Mouse (Mus musculus): ENCODE data around the gene Mettl8. TPM values are rescaled to one million over a fixed set of nuclear protein-coding genes. Genes with fewer than 3 reads are reported as not detected.
A peak's percentile ranks its signal among the peaks of the same experiment; 100 is the strongest.

Mettl8 gene
- polyA plus RNA-seq, 1 experiment from 2014 or later: 20.6 TPM

DNA sequence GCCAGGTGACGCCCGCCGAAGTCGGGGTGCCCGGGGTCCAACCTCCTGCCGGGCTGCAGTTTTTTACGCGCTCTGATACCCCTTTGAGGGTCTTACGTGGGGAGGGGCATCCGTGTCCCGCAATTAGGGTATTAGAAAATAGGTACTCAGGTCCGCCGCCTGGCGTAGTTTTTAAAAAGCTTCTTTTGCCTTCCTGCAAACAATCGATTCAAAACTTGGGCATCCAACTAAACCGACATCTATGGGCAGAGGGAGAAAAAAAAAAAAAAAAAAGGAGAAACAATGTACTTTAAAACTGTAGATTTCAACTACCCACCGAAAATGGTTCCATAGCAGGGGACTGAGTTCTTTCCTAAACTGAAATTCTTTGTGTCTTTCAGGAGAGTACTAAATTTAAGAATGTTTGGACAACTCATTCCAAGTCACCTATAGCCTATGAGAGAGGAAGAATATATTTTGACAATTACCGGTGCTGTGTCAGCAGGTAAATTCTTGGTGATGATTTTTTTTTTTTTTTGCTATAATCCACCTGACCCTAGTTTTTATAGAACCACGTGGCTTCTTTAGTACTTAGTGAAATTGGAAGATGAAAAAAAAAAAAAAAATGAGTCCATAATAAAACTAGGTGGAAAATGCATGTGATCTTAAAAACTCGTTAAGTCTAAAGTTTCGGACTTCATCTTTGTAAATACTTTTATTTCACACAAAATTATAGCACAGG lies 892 bp upstream of the Mettl8 start:
- DNase-seq (ENCODE audit: extremely low spot score, low spot score): no peak
- no peaks in the 10 kb centered on the region for H3K27me3 ChIP-seq (ENCODE audit: poor library complexity, severe bottlenecking)
- 13% methylated on average over 21 of the region's 21 CpGs for WGBS
- peaks cover 15% of the 10 kb centered on the region for H3K4me1 ChIP-seq
- H3K36me3 ChIP-seq (replicated peaks): peaks cover 27% of the 10 kb centered on the region
- H3K4me3 ChIP-seq: peak overlapping the region; percentile 73
- H3K9me3 ChIP-seq: no peaks in the 10 kb centered on the region
- H3K27ac ChIP-seq: peak overlapping the region; percentile 93

DNA sequence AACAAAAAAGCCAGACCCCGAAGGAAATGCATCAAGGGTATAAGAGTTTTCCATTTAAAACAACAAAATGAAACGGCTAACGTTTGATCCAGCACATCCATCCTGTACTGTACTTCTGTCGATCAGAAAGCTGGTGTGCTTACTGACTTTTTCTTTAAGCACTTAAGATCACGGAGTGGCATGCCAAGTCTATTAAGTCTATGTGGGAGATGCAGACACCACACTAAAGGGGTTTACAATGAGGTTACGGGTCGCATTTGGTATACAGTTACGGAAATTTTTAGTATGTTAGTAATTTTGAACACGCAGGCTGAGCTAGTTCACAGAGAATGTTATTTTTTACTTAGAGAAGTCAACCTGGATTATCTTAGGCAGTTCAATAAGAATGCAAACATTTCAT lies 667 bp downstream of the Mettl8 start:
- H3K9me3 ChIP-seq: no peaks in the 10 kb centered on the region
- peaks cover 15% of the 10 kb centered on the region for H3K4me1 ChIP-seq
- no peak for DNase-seq (ENCODE audit: extremely low spot score, low spot score)
- H3K27me3 ChIP-seq (ENCODE audit: poor library complexity, severe bottlenecking): no peaks in the 10 kb centered on the region
- H3K27ac ChIP-seq: peak overlapping the region; percentile 93; the same call in 1 of the 2 replicates
- peak overlapping the region; percentile 73 for H3K4me3 ChIP-seq
- peaks cover 17% of the 10 kb centered on the region for H3K36me3 ChIP-seq (replicated peaks)
- 59% methylated on average over 9 of the region's 9 CpGs for WGBS

DNA sequence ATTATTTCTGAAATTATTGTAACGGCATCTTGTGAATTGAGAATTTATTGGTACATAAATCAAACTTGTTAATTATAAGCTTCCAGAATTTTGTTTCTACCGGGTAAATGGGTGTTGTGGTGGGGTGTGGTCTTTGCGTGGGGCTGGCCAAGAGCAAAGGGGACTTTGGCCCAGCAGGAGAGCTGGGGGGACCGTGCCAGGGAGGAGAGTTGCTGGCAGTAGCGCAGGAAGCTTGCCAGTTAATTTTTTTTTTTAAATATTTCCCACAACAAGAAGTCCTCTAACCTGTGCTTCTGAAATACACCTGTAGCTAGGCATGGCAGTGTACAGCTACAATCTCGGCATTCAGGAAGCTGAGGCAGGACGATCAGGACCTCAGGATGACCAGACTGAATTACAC lies 4.9 kb downstream of the Mettl8 start:
- Histone ChIP-seq H3K9me3 (no peaks in the 10 kb centered on the region), H3K36me3 (replicated peaks) (no peaks in the 10 kb centered on the region), H3K27ac (no peak overlapping the region), H3K4me3 (no peak overlapping the region), H3K27me3 (ENCODE audit: poor library complexity, severe bottlenecking) (no peaks in the 10 kb centered on the region), H3K4me1 (peaks cover 15% of the 10 kb centered on the region)
- WGBS: 92% methylated on average over 7 of the region's 7 CpGs
- no peak for DNase-seq (ENCODE audit: extremely low spot score, low spot score)

DNA sequence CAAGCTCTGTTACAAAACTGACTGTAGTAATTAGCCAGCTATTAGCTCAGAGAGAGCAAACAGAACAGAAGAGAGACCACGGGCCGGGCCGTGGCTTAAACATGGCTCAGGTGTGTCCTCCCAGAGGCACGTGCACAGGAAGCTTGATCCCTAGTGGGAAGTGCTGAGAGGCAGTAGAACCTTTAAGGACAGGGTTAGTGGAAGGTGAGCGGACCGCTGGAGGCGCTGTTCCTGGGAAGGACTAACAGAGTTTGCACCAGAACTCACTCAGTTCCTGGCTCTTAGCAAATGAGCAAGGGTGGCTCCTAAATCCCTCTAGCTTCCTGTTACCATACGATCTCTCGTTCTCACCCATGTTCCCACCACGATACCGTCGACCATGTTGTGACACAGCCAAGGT lies 6.5 kb downstream of the Mettl8 start:
- DNase-seq (ENCODE audit: extremely low spot score, low spot score): no peak
- Histone ChIP-seq H3K27ac (no peak overlapping the region), H3K9me3 (no peaks in the 10 kb centered on the region), H3K36me3 (replicated peaks) (no peaks in the 10 kb centered on the region), H3K4me3 (no peak overlapping the region), H3K4me1 (peaks cover 5% of the 10 kb centered on the region), H3K27me3 (ENCODE audit: poor library complexity, severe bottlenecking) (no peaks in the 10 kb centered on the region)
- WGBS: 77% methylated on average over 12 of the region's 12 CpGs

DNA sequence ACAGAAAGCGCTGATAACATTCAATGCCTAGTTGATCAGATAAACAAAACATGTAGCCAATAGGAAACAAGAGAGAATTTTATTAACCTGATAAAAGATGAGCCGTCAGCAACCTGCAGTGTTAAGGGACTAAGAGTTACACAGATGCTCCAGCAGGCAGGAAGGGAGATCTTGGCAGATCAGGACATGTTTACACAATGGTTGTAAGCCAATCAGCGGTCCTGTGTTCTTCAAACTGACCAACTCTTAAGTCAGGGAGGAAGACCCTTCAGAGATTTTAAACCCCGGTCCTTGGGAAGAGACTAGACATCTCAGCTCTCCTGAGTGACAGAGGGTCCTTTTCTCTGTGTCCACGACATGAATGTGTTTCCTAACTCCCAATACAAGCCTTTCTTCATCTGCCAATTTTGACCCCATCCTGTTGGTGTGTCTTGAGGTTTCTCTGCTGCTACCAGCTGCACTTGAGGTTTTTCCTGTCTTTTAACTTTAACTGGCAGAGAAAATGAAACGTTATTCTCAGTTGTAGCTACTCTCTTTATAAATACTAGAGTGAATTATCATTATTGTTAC lies 8.5 kb downstream of the Mettl8 start:
- WGBS: 83% methylated on average over 6 of the region's 6 CpGs
- H3K4me3 ChIP-seq: no peak overlapping the region
- no peak for DNase-seq (ENCODE audit: extremely low spot score, low spot score)
- no peak overlapping the region for H3K27ac ChIP-seq
- H3K27me3 ChIP-seq (ENCODE audit: poor library complexity, severe bottlenecking): no peaks in the 10 kb centered on the region
- H3K4me1 ChIP-seq: peaks cover 6% of the 10 kb centered on the region
- no peaks in the 10 kb centered on the region for H3K9me3 ChIP-seq
- H3K36me3 ChIP-seq (replicated peaks): no peaks in the 10 kb centered on the region

DNA sequence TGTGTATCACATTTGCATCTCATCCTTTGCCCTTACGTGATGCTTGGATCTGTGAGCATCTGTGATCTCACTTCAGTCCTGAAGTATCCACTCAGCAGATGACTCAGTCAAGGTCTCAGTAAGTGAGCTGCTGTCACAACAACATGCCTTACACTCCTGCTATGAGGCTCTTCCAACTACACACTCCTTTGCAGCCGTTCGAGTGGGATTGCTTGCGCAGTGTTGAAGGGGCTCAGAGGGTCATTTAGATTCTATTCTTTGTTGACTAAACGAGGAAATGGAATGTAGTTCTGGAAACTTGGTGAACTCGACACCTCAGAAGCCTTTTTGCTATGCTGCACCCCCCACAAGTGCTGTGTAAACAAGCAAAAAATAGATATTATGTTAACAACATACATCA lies 9.2 kb downstream of the Mettl8 start:
- no peaks in the 10 kb centered on the region for H3K36me3 ChIP-seq (replicated peaks)
- no peaks in the 10 kb centered on the region for H3K9me3 ChIP-seq
- H3K4me1 ChIP-seq: peaks cover 9% of the 10 kb centered on the region
- no peak overlapping the region for H3K27ac ChIP-seq
- no peak overlapping the region for H3K4me3 ChIP-seq
- H3K27me3 ChIP-seq (ENCODE audit: poor library complexity, severe bottlenecking): no peaks in the 10 kb centered on the region
- WGBS: 86% methylated on average over 6 of the region's 6 CpGs
- DNase-seq (ENCODE audit: extremely low spot score, low spot score): no peak

DNA sequence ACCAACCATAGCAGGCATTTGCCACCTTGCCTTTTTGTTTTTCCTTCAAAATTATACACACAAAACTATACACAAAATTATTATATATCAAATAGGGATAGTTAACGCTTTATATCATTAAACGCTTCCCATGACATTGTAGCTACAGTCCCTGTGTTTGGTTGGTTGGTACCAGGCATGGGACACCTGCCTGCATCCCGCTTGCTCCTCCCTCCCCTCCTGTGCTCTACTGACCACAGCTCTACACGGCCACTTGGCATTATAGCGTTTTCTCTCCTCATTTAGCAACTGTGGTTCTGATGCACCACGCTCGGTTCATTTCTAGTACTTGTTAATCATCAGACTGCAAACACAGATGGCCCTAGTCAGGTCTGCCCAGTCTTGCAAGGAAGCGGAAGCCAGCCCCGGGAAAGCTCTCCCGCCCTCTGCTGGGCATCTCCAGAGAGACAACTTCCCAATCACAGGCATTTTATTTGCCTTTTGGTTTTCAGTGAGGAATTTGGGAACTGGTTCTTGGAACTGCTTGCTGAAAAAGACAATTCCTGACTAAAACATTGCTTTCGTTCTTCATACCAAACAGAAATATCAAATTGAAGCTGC lies 15.8 kb downstream of the Mettl8 start:
- peak; percentile 66 for DNase-seq (ENCODE audit: extremely low spot score, low spot score)
- H3K4me1 ChIP-seq: peaks cover 13% of the 10 kb centered on the region
- 58% methylated on average over 11 of the region's 11 CpGs for WGBS
- H3K27me3 ChIP-seq (ENCODE audit: poor library complexity, severe bottlenecking): no peaks in the 10 kb centered on the region
- H3K9me3 ChIP-seq: no peaks in the 10 kb centered on the region
- no peak overlapping the region for H3K27ac ChIP-seq
- H3K4me3 ChIP-seq: no peak overlapping the region
- H3K36me3 ChIP-seq (replicated peaks): no peaks in the 10 kb centered on the region

DNA sequence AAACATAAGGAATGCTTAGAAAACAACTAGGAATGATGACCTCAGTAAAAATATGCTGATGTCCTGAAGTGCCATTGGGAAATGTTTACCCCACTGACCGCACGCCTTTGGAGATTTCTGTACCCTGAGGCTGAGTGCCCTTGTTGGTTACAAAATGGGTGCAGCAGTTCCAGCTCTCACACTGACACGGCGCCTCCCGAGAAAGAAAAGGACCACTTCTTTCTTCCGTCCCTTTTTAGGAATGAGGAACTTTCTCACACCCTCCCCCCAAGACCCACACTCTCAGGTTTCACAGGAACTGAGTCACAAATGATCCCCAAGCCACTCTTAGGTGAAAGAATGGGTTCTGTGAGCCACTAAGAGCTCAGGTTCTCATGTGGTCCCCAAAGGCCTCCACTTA lies 17.9 kb downstream of the Mettl8 start:
- no peak overlapping the region for H3K4me3 ChIP-seq
- H3K36me3 ChIP-seq (replicated peaks): no peaks in the 10 kb centered on the region
- H3K4me1 ChIP-seq: peaks cover 22% of the 10 kb centered on the region
- H3K27me3 ChIP-seq (ENCODE audit: poor library complexity, severe bottlenecking): no peaks in the 10 kb centered on the region
- no peak for DNase-seq (ENCODE audit: extremely low spot score, low spot score)
- WGBS: 86% methylated on average over 6 of the region's 6 CpGs
- H3K9me3 ChIP-seq: no peaks in the 10 kb centered on the region
- no peak overlapping the region for H3K27ac ChIP-seq

DNA sequence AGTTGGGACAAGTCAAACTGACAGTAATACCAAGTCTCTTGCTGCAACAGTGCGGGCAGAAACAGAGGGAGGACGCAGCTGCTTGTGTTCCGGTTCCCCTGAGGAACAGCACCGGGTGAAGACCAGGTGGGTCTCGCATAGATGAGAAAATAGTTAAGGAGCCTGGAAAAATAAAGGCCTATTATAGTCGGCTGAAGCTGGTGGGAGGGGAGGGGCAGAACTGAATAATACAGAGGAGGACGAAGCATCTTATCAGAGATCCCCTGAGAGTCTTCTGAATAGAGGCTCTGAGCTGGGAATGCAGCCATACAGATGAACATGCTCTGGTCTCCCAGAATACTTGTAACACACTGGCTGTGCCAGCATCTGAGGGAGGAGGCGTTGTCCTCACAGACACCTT lies 21.4 kb downstream of the Mettl8 start:
- peak overlapping the region; percentile 3; the same call in 1 of the 2 replicates for H3K27ac ChIP-seq
- no peaks in the 10 kb centered on the region for H3K9me3 ChIP-seq
- H3K4me1 ChIP-seq: peaks cover 14% of the 10 kb centered on the region
- H3K36me3 ChIP-seq (replicated peaks): no peaks in the 10 kb centered on the region
- no peak for DNase-seq (ENCODE audit: extremely low spot score, low spot score)
- H3K4me3 ChIP-seq: no peak overlapping the region
- 71% methylated on average over 8 of the region's 8 CpGs for WGBS
- H3K27me3 ChIP-seq (ENCODE audit: poor library complexity, severe bottlenecking): no peaks in the 10 kb centered on the region

DNA sequence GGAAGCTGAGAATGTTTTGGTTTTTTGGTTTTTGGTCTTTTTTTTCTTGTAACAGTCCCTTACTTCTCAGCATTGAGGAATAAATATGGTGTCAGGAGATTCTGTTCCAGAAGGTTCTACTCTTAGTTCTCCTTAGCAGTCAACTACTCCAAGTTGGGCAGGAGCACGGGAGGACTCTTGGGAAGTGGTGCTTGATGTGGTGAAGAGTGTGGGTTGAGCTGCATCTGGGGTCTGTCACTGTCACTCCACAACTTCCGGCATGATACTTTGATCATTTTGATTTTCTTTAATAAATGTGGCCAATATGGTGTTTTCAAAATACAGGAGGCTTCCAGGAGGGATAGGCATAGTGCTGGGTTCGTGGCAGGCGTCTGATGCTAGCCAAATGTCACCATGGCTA lies 22.4 kb downstream of the Mettl8 start:
- Histone ChIP-seq H3K4me1 (peaks cover 14% of the 10 kb centered on the region), H3K36me3 (replicated peaks) (no peaks in the 10 kb centered on the region), H3K27me3 (ENCODE audit: poor library complexity, severe bottlenecking) (no peaks in the 10 kb centered on the region), H3K9me3 (no peaks in the 10 kb centered on the region), H3K4me3 (no peak overlapping the region), H3K27ac (no peak overlapping the region)
- DNase-seq (ENCODE audit: extremely low spot score, low spot score): no peak
- 95% methylated on average over 4 of the region's 4 CpGs for WGBS

DNA sequence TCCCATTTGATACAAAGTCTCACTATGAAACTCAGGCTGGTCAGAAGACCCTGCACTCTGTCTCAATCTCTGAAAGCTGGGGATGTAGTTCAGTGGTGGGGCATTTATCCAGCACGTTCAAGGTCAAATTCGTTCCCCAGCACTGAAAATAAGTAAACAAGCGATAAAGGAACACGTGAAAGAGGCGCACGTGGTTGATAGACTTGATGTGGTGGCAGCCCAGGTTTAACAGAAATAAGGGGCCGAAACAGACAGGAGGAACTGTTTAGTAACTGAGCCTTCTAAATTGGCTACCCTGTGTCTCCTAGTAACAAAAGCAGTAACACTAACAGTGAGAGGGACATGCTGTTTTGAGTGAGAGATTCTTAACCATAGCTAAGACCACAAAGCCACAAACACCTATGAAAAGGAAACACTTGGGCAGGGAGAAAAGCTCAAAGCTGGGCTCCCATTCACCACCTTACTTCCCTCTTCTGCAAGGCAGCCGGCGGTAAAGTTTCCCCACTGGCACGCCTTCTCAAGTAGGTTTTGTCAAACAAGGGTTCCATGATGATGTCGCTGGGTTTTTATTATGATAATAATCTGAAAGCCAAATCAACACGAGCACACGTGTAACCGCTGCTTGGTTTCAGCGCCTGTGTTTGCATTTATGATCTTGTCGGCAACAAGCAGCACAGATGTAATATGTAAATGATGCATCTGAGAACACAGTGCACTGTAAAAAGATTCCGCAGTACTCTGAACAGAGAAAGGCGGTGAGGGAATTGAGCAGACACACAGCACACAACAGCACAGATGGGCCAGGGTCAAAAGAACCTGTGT lies 23.2 kb downstream of the Mettl8 start:
- WGBS: 90% methylated on average over 18 of the region's 18 CpGs
- Histone ChIP-seq H3K36me3 (replicated peaks) (no peaks in the 10 kb centered on the region), H3K9me3 (no peaks in the 10 kb centered on the region), H3K27me3 (ENCODE audit: poor library complexity, severe bottlenecking) (no peaks in the 10 kb centered on the region), H3K4me3 (no peak overlapping the region), H3K27ac (no peak overlapping the region), H3K4me1 (peaks cover 14% of the 10 kb centered on the region)
- DNase-seq (ENCODE audit: extremely low spot score, low spot score): no peak

DNA sequence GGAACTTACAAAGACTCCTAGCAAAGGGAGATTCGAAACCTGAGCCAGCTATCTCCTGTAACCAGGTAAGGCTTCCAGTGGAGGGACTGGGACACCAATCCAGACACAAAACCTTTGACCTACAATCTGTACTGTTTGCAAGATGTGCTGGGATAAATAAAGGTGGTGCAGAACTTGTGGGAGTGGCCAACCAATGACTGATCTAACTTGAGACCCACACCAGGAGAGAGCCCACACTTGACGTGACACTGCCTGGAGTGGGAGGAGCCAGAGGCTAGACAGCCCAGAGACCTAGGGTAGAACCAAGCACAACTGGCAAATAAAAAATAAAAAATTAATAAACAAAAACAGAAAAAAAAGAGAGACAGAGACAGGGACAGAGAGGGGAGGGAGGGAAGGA lies 24.7 kb downstream of the Mettl8 start:
- 85% methylated on average over 2 of the region's 2 CpGs for WGBS
- no peaks in the 10 kb centered on the region for H3K36me3 ChIP-seq (replicated peaks)
- no peak overlapping the region for H3K27ac ChIP-seq
- H3K27me3 ChIP-seq (ENCODE audit: poor library complexity, severe bottlenecking): no peaks in the 10 kb centered on the region
- peaks cover 27% of the 10 kb centered on the region for H3K4me1 ChIP-seq
- no peak for DNase-seq (ENCODE audit: extremely low spot score, low spot score)
- no peak overlapping the region for H3K4me3 ChIP-seq
- H3K9me3 ChIP-seq: no peaks in the 10 kb centered on the region

DNA sequence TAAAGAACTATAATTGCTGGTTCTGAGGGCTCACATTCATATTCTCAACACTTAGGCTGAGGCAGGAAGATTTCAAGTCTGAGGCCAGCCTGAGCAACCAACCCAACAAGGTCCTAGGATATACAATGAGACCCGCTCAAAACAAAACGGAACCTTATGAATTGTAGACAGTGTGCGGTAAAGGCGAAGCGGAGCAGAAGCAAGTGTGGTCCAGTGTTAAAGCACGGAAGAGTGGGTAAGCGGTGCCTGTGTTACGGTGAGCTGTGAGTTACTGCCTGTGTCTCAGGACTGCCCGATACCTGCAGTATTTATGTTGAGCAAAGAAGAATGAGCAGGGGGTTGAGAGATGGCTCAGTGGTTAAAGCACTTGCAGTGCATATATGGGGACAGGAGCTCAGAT lies 27.8 kb downstream of the Mettl8 start:
- Histone ChIP-seq H3K4me1 (peaks cover 23% of the 10 kb centered on the region), H3K27me3 (ENCODE audit: poor library complexity, severe bottlenecking) (no peaks in the 10 kb centered on the region)
- 97% methylated on average over 9 of the region's 9 CpGs for WGBS

More for the DNA sequence above, 27.8 kb downstream of the Mettl8 start:
- H3K9me3 ChIP-seq: no peaks in the 10 kb centered on the region
- DNase-seq (ENCODE audit: extremely low spot score, low spot score): no peak
- no peaks in the 10 kb centered on the region for H3K36me3 ChIP-seq (replicated peaks)
- no peak overlapping the region for H3K4me3 ChIP-seq
- no peak overlapping the region for H3K27ac ChIP-seq
